Mouse (Mus musculus): Measurements from ENCODE around the gene A630023A22Rik. TPM values are rescaled to one million over a fixed set of nuclear protein-coding genes. Genes with fewer than 3 reads are reported as not detected.

The A630023A22Rik gene
- polyA plus RNA-seq, 1 experiment from 2014 or later: not detected

- no peak for ATAC-seq
- Histone ChIP-seq H3K27ac (ENCODE audit: low read length) (no peak overlapping the region), H3K9me3 (ENCODE audit: control insufficient read depth, low read length) (no peaks in the 10 kb centered on the region), H3K4me2 (ENCODE audit: low read length) (no peak overlapping the region), H3K4me3 (replicated peaks; ENCODE audit: low read length) (no peak overlapping the region), H3K36me3 (ENCODE audit: control insufficient read depth, insufficient read depth) (no peaks in the 10 kb centered on the region), H3K27me3 (replicated peaks; ENCODE audit: control insufficient read depth, insufficient read depth, low read length) (no peaks in the 10 kb centered on the region), H3K4me1 (replicated peaks; ENCODE audit: control insufficient read depth, insufficient read depth, low read length) (no peaks in the 10 kb centered on the region), H3K9ac (replicated peaks; ENCODE audit: low read depth, low read length) (no peak overlapping the region)
- WGBS: 90% methylated on average over 5 of the region's 5 CpGs
These were observed 11.1 kb downstream of the A630023A22Rik start for GRCm38 (mm10) chr14:34091475-34091874.

DNA sequence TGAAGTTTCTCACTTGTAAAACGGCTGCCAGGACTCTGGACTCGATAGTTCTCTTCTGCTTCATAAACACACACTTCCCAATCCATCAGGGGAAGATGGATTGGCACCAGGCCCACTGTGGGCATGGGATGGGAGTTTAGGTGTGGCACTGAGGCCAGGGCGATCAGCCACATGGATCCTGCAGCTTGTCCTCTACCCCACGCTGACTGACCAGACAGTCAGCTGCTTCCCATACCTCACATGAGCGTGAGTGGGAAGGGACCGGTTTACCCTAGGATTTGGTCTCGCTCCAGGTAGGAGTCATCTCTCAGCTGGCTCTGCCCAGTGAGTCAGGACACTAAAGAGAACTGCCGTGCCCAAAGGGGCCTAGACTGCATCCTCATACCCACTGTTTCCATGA, 12.8 kb downstream of the A630023A22Rik start:
- ATAC-seq: no peak
- Histone ChIP-seq H3K27ac (ENCODE audit: low read length) (no peak overlapping the region), H3K4me1 (replicated peaks; ENCODE audit: control insufficient read depth, insufficient read depth, low read length) (no peaks in the 10 kb centered on the region), H3K9ac (replicated peaks; ENCODE audit: low read depth, low read length) (no peak overlapping the region), H3K9me3 (ENCODE audit: control insufficient read depth, low read length) (no peaks in the 10 kb centered on the region), H3K4me2 (ENCODE audit: low read length) (no peak overlapping the region), H3K27me3 (replicated peaks; ENCODE audit: control insufficient read depth, insufficient read depth, low read length) (no peaks in the 10 kb centered on the region), H3K4me3 (replicated peaks; ENCODE audit: low read length) (no peak overlapping the region), H3K36me3 (ENCODE audit: control insufficient read depth, insufficient read depth) (no peaks in the 10 kb centered on the region)
- 91% methylated on average over 8 of the region's 8 CpGs for WGBS

- H3K4me3 ChIP-seq (replicated peaks; ENCODE audit: low read length): no peak overlapping the region
- no peaks in the 10 kb centered on the region for H3K27me3 ChIP-seq (replicated peaks; ENCODE audit: control insufficient read depth, insufficient read depth, low read length)
- no peaks in the 10 kb centered on the region for H3K4me1 ChIP-seq (replicated peaks; ENCODE audit: control insufficient read depth, insufficient read depth, low read length)
- H3K36me3 ChIP-seq (ENCODE audit: control insufficient read depth, insufficient read depth): no peaks in the 10 kb centered on the region
- H3K9ac ChIP-seq (replicated peaks; ENCODE audit: low read depth, low read length): no peak overlapping the region
- ATAC-seq: no peak
- no peaks in the 10 kb centered on the region for H3K9me3 ChIP-seq (ENCODE audit: control insufficient read depth, low read length)
- no peak overlapping the region for H3K27ac ChIP-seq (ENCODE audit: low read length)
- 80% methylated on average over 2 of the region's 2 CpGs for WGBS
- H3K4me2 ChIP-seq (ENCODE audit: low read length): no peak overlapping the region
These were observed 14.6 kb downstream of the A630023A22Rik start for GRCm38 (mm10) chr14:34087856-34088398.

- Histone ChIP-seq H3K27ac (ENCODE audit: low read length) (no peak overlapping the region), H3K9me3 (ENCODE audit: control insufficient read depth, low read length) (no peaks in the 10 kb centered on the region), H3K4me2 (ENCODE audit: low read length) (no peak overlapping the region), H3K4me3 (replicated peaks; ENCODE audit: low read length) (no peak overlapping the region), H3K27me3 (replicated peaks; ENCODE audit: control insufficient read depth, insufficient read depth, low read length) (no peaks in the 10 kb centered on the region), H3K4me1 (replicated peaks; ENCODE audit: control insufficient read depth, insufficient read depth, low read length) (no peaks in the 10 kb centered on the region), H3K9ac (replicated peaks; ENCODE audit: low read depth, low read length) (no peak overlapping the region), H3K36me3 (ENCODE audit: control insufficient read depth, insufficient read depth) (no peaks in the 10 kb centered on the region)
- no peak for ATAC-seq
- 72% methylated on average over 4 of the region's 4 CpGs for WGBS
These were observed 15.7 kb downstream of the A630023A22Rik start for GRCm38 (mm10) chr14:34086806-34087205.

GRCm38 (mm10) chr14:34085731-34086130, 16.8 kb downstream of the A630023A22Rik start, which contains the start of gene Anxa8:
Gene Anxa8, plus strand, starts transcription at chr14:34085981.
- no peak within 1 kb of the TSS for H3K4me3 ChIP-seq (replicated peaks; ENCODE audit: low read length)
- ATAC-seq: no peak
- H3K27me3 ChIP-seq (replicated peaks; ENCODE audit: control insufficient read depth, insufficient read depth, low read length): no peaks in the 10 kb centered on the region
- no peak within 1 kb of the TSS for H3K27ac ChIP-seq (ENCODE audit: low read length)
- H3K9me3 ChIP-seq (ENCODE audit: control insufficient read depth, low read length): no peaks in the 10 kb centered on the region
- H3K4me2 ChIP-seq (ENCODE audit: low read length): no peak within 1 kb of the TSS
- 74% methylated on average over 4 of the region's 4 CpGs for WGBS
- no peak within 1 kb of the TSS for H3K9ac ChIP-seq (replicated peaks; ENCODE audit: low read depth, low read length)
- H3K36me3 ChIP-seq (ENCODE audit: control insufficient read depth, insufficient read depth): no peaks in the 10 kb centered on the region
- no peaks in the 10 kb centered on the region for H3K4me1 ChIP-seq (replicated peaks; ENCODE audit: control insufficient read depth, insufficient read depth, low read length)

- Histone ChIP-seq H3K9me3 (ENCODE audit: control insufficient read depth, low read length) (no peaks in the 10 kb centered on the region), H3K4me3 (replicated peaks; ENCODE audit: low read length) (no peak overlapping the region), H3K4me1 (replicated peaks; ENCODE audit: control insufficient read depth, insufficient read depth, low read length) (no peaks in the 10 kb centered on the region), H3K4me2 (ENCODE audit: low read length) (no peak overlapping the region), H3K9ac (replicated peaks; ENCODE audit: low read depth, low read length) (no peak overlapping the region), H3K36me3 (ENCODE audit: control insufficient read depth, insufficient read depth) (no peaks in the 10 kb centered on the region), H3K27me3 (replicated peaks; ENCODE audit: control insufficient read depth, insufficient read depth, low read length) (no peaks in the 10 kb centered on the region), H3K27ac (ENCODE audit: low read length) (no peak overlapping the region)
- WGBS: 12% methylated on average over 11 of the region's 11 CpGs
- ATAC-seq: peak; percentile 81
These were observed 22.1 kb downstream of the A630023A22Rik start for GRCm38 (mm10) chr14:34080321-34080997.

DNA sequence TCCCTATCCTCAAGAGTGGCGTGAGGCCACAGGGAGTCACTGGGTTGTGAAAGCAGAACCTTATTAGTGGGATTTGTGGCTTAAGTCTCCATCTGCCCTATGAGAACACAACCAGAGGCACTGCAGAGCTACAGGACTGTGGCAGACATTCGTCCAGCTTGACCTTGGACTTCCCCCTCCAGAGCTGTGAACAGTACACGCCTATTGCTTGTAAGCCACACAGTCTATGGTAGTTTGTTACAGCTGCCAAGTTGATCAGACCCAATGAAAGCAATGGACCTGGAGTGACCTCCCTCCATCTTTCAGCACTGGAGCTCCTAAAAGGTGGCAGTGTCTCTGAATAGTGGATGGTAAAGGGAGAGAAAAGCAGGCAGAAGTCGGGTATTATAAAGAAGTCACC, 24.3 kb downstream of the A630023A22Rik start:
- no peak overlapping the region for H3K4me3 ChIP-seq (replicated peaks; ENCODE audit: low read length)
- H3K9me3 ChIP-seq (ENCODE audit: control insufficient read depth, low read length): no peaks in the 10 kb centered on the region
- H3K27ac ChIP-seq (ENCODE audit: low read length): no peak overlapping the region
- no peaks in the 10 kb centered on the region for H3K36me3 ChIP-seq (ENCODE audit: control insufficient read depth, insufficient read depth)
- no peak overlapping the region for H3K4me2 ChIP-seq (ENCODE audit: low read length)
- ATAC-seq: no peak
- H3K9ac ChIP-seq (replicated peaks; ENCODE audit: low read depth, low read length): no peak overlapping the region
- H3K4me1 ChIP-seq (replicated peaks; ENCODE audit: control insufficient read depth, insufficient read depth, low read length): no peaks in the 10 kb centered on the region
- H3K27me3 ChIP-seq (replicated peaks; ENCODE audit: control insufficient read depth, insufficient read depth, low read length): no peaks in the 10 kb centered on the region
- WGBS: 72% methylated on average over 4 of the region's 4 CpGs

- Histone ChIP-seq H3K4me2 (ENCODE audit: low read length) (no peak overlapping the region), H3K27ac (ENCODE audit: low read length) (no peak overlapping the region), H3K4me3 (replicated peaks; ENCODE audit: low read length) (no peak overlapping the region), H3K9me3 (ENCODE audit: control insufficient read depth, low read length) (no peaks in the 10 kb centered on the region), H3K36me3 (ENCODE audit: control insufficient read depth, insufficient read depth) (no peaks in the 10 kb centered on the region), H3K27me3 (replicated peaks; ENCODE audit: control insufficient read depth, insufficient read depth, low read length) (no peaks in the 10 kb centered on the region), H3K9ac (replicated peaks; ENCODE audit: low read depth, low read length) (no peak overlapping the region), H3K4me1 (replicated peaks; ENCODE audit: control insufficient read depth, insufficient read depth, low read length) (no peaks in the 10 kb centered on the region)
- no peak for ATAC-seq
- 77% methylated on average over 5 of the region's 5 CpGs for WGBS
These were observed 25.3 kb downstream of the A630023A22Rik start for GRCm38 (mm10) chr14:34077222-34077621.

DNA sequence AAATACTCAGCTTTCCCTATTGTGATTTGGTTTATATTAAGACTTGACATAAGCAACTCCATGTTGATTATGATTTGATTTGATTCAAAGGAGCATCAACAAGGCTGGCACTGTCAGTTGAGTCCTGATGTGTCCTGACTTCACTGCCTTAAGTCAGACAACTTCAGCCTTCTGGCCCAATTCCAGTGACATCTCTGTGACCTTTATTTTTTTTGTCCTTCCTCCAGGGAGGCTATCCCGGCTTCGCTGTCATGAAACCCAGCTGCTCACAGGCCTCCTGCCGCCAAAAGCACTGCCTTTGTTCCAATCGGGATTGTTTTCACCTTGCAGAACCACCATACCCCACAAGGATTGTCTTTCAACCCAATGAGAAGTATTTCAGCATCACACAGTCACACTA, 27.2 kb downstream of the A630023A22Rik start:
- Histone ChIP-seq H3K9ac (replicated peaks; ENCODE audit: low read depth, low read length) (no peak overlapping the region), H3K36me3 (ENCODE audit: control insufficient read depth, insufficient read depth) (no peaks in the 10 kb centered on the region), H3K27ac (ENCODE audit: low read length) (no peak overlapping the region), H3K4me2 (ENCODE audit: low read length) (no peak overlapping the region), H3K27me3 (replicated peaks; ENCODE audit: control insufficient read depth, insufficient read depth, low read length) (no peaks in the 10 kb centered on the region), H3K4me1 (replicated peaks; ENCODE audit: control insufficient read depth, insufficient read depth, low read length) (no peaks in the 10 kb centered on the region), H3K9me3 (ENCODE audit: control insufficient read depth, low read length) (no peaks in the 10 kb centered on the region), H3K4me3 (replicated peaks; ENCODE audit: low read length) (no peak overlapping the region)
- WGBS: 38% methylated on average over 4 of the region's 4 CpGs
- no peak for ATAC-seq
